Mouse (Mus musculus): ENCODE measurements around the gene Dnajc6.

The Dnajc6 gene

GRCm38 (mm10) chr4:101643216-101643615 lies 146.8 kb downstream of the Dnajc6 start:
- DNase-seq, result no peak

- no peak for DNase-seq
Observed at GRCm38 (mm10) chr4:101646857-101647195, 150.4 kb downstream of the Dnajc6 start.

- peak; percentile 98 to 99 for DNase-seq
Observed at GRCm38 (mm10) chr4:101647196-101647905, 150.9 kb downstream of the Dnajc6 start, which contains the start of gene Leprot. Gene Leprot (plus strand): TSS chr4:101647718.

- DNase-seq, result no peak
Observed at GRCm38 (mm10) chr4:101647976-101648642, 151.7 kb downstream of the Dnajc6 start.

GRCm38 (mm10) chr4:101648745-101649144 lies 152.3 kb downstream of the Dnajc6 start:
- DNase-seq, result no peak

DNA sequence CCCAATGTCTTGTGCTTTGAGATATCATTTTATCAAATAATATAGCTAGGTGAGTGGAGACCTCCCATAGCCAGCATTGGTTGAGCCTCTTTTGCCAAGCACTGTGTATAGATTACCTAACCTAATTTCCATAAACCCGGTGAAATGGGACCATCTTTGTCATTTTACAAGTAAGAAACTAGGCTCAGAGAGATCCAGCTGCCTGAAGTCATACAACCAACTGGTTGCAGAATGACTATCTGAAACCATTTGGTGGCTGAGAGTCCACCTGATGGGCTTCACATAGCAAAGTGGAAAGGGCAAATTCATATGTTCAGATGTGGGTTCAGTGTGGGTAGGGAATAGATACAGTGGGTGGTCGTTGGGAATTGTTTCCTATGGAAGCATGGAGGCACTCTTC lies 154.5 kb downstream of the Dnajc6 start:
- no peak for DNase-seq

- no peak for DNase-seq
Observed at GRCm38 (mm10) chr4:101654256-101654655, 157.8 kb downstream of the Dnajc6 start.

- no peak for DNase-seq
Observed at GRCm38 (mm10) chr4:101654788-101655414, 158.5 kb downstream of the Dnajc6 start.

DNA sequence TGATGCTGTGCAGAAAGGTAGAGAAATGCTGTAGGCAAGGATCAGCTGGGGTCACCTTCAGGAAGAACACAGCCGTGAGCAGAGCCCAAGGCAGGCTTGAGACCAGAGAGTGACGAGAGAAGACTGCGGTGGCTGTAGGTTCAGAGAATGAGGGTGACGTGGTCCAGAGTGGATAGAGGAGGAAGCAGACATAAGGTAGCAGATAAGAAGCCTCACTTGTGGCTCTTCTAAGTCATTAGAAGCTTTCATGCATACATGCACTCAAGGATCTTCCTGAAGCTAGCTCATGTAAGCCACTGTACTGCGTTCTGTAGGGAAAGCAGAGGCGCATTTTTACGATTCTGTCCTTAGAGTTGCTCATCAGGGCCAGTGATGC lies 159.0 kb downstream of the Dnajc6 start:
- DNase-seq, result no peak

- DNase-seq, result no peak
Observed at GRCm38 (mm10) chr4:101656056-101656455, 159.6 kb downstream of the Dnajc6 start.

DNA sequence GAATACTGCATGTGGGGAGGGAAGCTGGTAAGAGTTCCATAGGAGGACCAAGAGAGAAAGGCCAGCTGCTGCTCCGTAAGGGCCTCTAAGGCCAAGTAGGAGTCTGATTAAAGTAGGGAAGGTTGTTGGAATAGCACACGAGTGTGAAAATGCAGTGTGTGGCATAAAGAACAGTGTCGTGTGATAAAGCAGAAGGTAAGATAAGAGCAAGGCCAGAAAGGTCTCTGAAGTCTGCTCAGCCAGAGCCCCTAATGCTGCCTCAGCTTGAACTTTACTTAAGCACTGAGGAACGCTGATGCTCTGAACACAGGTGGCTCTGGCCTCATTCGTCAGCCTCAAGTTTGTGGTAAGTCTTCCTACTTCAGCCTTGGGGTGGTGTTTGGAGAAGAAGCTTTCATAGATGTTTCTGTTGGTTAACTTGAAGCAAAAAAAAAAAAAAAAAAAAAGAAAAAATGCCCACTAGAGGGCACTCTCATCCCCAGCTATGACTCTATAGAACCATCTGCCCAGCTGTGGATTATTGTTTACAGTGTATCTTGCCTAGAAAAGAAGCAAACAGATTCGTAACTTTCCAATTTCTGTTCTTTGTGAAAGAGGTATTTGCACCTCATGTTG lies 160.6 kb downstream of the Dnajc6 start:
- DNase-seq, result no peak

- DNase-seq, result peak; percentile 64 to 80
Observed at GRCm38 (mm10) chr4:101664160-101664750, 167.8 kb downstream of the Dnajc6 start.

GRCm38 (mm10) chr4:101664766-101665165 lies 168.3 kb downstream of the Dnajc6 start:
- DNase-seq, result no peak

GRCm38 (mm10) chr4:101669161-101669560 lies 172.7 kb downstream of the Dnajc6 start:
- DNase-seq, result no peak

GRCm38 (mm10) chr4:101669811-101670210 lies 173.4 kb downstream of the Dnajc6 start:
- no peak for DNase-seq

DNA sequence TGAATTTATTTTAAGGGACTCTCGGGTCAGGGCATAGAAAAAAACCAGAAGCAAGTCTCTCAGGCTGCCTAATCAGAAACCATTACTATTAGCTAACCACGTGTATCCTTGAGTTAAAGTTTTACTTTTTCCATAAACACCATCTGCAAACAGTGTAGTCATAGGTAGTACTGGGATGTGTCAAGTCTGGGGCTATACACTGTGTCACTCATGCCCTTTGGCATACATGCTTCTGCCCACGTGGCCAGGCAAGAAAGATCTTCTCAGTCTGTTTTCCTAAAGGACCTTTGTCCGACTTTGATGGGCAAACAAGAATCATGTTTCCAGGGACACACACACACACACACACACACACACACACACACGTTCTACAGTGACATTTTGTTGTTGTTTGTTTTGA lies 178.3 kb downstream of the Dnajc6 start:
- no peak for DNase-seq

- DNase-seq, result no peak
Observed at GRCm38 (mm10) chr4:101675726-101676125, 179.3 kb downstream of the Dnajc6 start.

GRCm38 (mm10) chr4:101682620-101683019 lies 186.2 kb downstream of the Dnajc6 start:
- DNase-seq, result no peak

DNA sequence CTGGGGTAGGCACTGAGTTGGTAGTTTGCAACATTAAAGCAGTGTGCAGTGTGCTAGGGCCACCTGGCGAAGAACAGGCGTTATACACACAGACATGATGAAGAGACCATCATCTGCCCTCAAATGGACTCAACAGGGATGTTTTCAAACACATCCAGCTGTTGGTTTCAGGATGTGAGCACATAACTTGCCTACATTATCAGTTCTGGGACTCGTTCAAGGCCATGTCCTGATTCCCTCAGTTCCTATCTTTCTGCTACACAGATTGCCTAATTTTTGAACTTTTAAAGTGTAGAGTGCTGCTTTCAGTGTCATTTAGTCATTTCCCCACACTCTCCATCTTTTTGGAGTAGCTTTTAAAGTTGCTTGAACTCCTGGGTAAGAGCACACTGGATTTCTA lies 186.6 kb downstream of the Dnajc6 start:
- DNase-seq, result no peak

DNA sequence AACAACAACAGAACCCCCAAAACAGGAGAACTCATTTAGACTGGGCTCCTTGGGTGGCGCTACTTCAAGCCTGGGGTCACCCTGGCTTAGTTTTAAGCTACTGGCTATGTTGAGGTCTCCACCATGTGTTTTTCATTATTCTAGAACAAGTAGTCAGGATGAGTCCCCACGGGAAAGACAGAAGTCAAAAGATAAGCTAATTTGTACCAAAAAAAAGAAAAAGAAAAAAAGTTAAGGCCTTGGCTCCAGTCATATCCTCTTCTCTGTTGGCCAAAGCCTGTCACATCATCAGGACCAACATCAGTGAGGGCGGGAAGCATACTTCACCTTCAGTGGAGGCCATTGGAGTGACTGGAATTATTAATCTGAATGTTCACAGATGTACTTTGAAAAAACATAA lies 188.4 kb downstream of the Dnajc6 start:
- no peak for DNase-seq

DNA sequence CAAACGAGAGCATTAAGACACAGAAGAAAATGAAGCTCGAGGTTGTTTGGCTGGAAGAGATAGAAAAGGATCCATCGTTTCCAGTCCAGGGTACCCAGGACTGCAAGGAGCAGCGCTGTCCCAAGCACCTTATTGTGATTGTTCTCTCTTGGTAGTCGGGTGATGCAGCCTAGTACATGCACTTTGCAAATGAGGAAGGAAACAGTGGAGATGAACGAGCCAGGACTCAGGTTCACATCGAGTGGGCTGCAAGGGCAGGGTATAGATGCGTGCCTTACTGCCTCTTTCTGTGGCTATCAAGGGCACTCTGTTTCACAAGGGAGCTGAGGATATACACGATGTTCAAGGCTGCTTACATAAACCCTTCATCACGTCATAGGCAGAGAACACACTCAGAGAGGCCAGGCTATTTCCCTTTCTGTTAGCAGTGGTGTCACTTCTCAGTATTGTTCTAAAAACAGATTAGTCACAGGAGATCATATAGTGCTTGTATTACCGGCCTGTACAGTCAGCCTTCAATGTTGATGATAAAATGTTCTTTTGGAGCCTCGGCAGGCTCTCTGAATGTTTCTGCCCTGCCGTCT lies 189.9 kb downstream of the Dnajc6 start:
- no peak for DNase-seq

GRCm38 (mm10) chr4:101689241-101689640 lies 192.8 kb downstream of the Dnajc6 start:
- DNase-seq, result no peak

GRCm38 (mm10) chr4:101689645-101690044 lies 193.2 kb downstream of the Dnajc6 start:
- DNase-seq, result no peak

Measured in cerebellum, postnatal 25 days (tissue).